Mouse (Mus musculus): ENCODE data around the gene Dnah6. TPM values are rescaled to one million over a fixed set of nuclear protein-coding genes. Genes with fewer than 3 reads are reported as not detected.
A peak's percentile ranks its signal among the peaks of the same experiment; 100 is the strongest.

Gene Dnah6
- polyA plus RNA-seq, 1 experiment from 2014 or later = 0.14 TPM

DNA sequence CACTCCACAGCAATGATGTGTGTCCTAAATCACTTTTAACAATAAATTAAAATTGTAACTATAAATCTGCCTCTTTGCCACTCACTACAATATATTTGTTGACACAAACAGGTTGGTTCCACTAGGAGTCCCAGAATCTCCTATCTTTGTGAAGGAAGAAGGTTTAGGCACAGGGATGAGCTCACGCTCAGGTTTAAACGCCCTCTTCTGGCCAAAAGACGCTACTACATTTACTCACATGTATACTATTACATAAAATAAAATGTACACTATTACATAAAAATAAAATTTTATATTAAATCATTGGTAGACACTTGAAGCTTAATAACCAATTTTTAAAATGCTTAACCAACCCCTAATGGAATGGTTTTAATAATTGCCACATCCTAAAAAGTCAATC lies 201.4 kb downstream of the Dnah6 start:
- no peaks in the 10 kb centered on the region for H3K4me1 ChIP-seq (ENCODE audit: control insufficient read depth, insufficient read depth, low read length)
- 5% methylated on average over 3 of the region's 3 CpGs for WGBS
- peak; percentile 63 for DNase-seq
- no peak overlapping the region for H3K27ac ChIP-seq (replicated peaks; ENCODE audit: low read depth, low read length)
- no peaks in the 10 kb centered on the region for H3K9me3 ChIP-seq (ENCODE audit: control insufficient read depth, low read length)
- H3K9ac ChIP-seq (replicated peaks; ENCODE audit: low read length) = no peak overlapping the region
- no peak overlapping the region for H3K4me2 ChIP-seq (ENCODE audit: low read length)
- no peaks in the 10 kb centered on the region for H3K36me3 ChIP-seq (ENCODE audit: control insufficient read depth, insufficient read depth, low read length)
- H3K27me3 ChIP-seq (ENCODE audit: control insufficient read depth, insufficient read depth, low read length) = no peaks in the 10 kb centered on the region
- no peak for ATAC-seq (ENCODE audit: low FRiP score, low TSS enrichment)
- H3K4me3 ChIP-seq (replicated peaks; ENCODE audit: low read depth, low read length) = no peak overlapping the region

DNA sequence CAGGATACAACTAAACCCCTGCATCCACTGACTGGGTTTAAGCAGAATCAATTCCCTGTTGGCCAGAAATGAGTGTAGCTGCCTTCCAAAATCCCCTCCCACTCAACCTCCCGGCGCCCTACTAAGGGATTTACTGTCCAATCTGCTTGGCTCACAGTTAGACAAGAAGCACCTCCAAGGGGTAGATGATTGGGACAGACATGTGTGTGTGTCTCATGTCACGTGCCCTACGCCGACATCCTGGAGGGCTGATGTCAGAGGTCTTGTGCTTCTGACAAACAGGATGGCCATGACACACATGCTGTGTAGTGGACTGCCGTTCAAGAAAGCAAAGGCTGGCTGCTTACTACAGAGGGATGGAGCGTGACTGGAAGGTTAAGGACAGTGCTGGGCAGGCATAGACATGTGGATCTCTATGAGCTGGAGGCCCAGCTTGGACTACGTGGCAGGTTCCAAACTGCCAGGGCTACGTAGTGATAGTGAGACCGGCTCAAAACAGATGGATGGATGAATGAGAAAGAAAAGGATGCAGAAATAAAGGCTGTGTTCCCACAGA lies 202.6 kb downstream of the Dnah6 start:
- Histone ChIP-seq H3K9me3 (ENCODE audit: control insufficient read depth, low read length) (no peaks in the 10 kb centered on the region), H3K27me3 (ENCODE audit: control insufficient read depth, insufficient read depth, low read length) (no peaks in the 10 kb centered on the region), H3K36me3 (ENCODE audit: control insufficient read depth, insufficient read depth, low read length) (no peaks in the 10 kb centered on the region), H3K27ac (replicated peaks; ENCODE audit: low read depth, low read length) (no peak overlapping the region), H3K4me3 (replicated peaks; ENCODE audit: low read depth, low read length) (no peak overlapping the region), H3K4me1 (ENCODE audit: control insufficient read depth, insufficient read depth, low read length) (no peaks in the 10 kb centered on the region), H3K9ac (replicated peaks; ENCODE audit: low read length) (no peak overlapping the region), H3K4me2 (ENCODE audit: low read length) (no peak overlapping the region)
- ATAC-seq (ENCODE audit: low FRiP score, low TSS enrichment) (no peak), DNase-seq (no peak)
- 85% methylated on average over 10 of the region's 10 CpGs for WGBS

GRCm38 (mm10) chr6:73014317-73015160 lies 206.9 kb downstream of the Dnah6 start:
- Histone ChIP-seq H3K4me3 (replicated peaks; ENCODE audit: low read depth, low read length) (no peak overlapping the region), H3K4me2 (ENCODE audit: low read length) (no peak overlapping the region), H3K9ac (replicated peaks; ENCODE audit: low read length) (no peak overlapping the region), H3K36me3 (ENCODE audit: control insufficient read depth, insufficient read depth, low read length) (no peaks in the 10 kb centered on the region), H3K4me1 (ENCODE audit: control insufficient read depth, insufficient read depth, low read length) (no peaks in the 10 kb centered on the region), H3K9me3 (ENCODE audit: control insufficient read depth, low read length) (no peaks in the 10 kb centered on the region), H3K27me3 (ENCODE audit: control insufficient read depth, insufficient read depth, low read length) (no peaks in the 10 kb centered on the region), H3K27ac (replicated peaks; ENCODE audit: low read depth, low read length) (no peak overlapping the region)
- WGBS = 42% methylated on average over 13 of the region's 13 CpGs
- ATAC-seq (ENCODE audit: low FRiP score, low TSS enrichment) = no peak
- no peak for DNase-seq

GRCm38 (mm10) chr6:73012931-73013330 lies 208.5 kb downstream of the Dnah6 start:
- Histone ChIP-seq H3K4me1 (ENCODE audit: control insufficient read depth, insufficient read depth, low read length) (no peaks in the 10 kb centered on the region), H3K9me3 (ENCODE audit: control insufficient read depth, low read length) (no peaks in the 10 kb centered on the region), H3K27ac (replicated peaks; ENCODE audit: low read depth, low read length) (no peak overlapping the region), H3K9ac (replicated peaks; ENCODE audit: low read length) (no peak overlapping the region), H3K4me2 (ENCODE audit: low read length) (no peak overlapping the region), H3K4me3 (replicated peaks; ENCODE audit: low read depth, low read length) (no peak overlapping the region), H3K27me3 (ENCODE audit: control insufficient read depth, insufficient read depth, low read length) (no peaks in the 10 kb centered on the region), H3K36me3 (ENCODE audit: control insufficient read depth, insufficient read depth, low read length) (no peaks in the 10 kb centered on the region)
- WGBS = 96% methylated on average over 8 of the region's 8 CpGs
- no peak for DNase-seq
- ATAC-seq (ENCODE audit: low FRiP score, low TSS enrichment) = no peak

GRCm38 (mm10) chr6:73011827-73012226 lies 209.6 kb downstream of the Dnah6 start:
- no peaks in the 10 kb centered on the region for H3K4me1 ChIP-seq (ENCODE audit: control insufficient read depth, insufficient read depth, low read length)

DNA sequence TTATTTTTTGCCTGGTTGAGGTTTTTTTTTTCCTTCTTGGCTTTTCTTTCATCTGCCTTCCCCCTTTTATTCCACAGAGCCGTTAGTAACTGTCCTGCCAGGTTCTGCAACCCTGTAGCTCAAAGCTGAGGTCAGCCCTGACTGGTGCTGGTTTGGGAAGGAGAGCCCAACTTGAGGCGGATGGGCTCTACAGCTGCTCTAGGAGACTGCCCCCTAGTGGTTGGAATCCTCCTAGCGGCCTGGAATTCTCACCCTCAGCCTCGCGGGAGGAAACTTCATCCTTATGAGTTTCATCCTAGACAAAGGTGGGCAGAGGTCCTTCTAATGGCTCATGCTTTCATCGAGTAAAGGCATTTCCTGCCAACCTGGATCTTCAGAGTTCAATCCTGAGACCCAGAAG lies 211.4 kb downstream of the Dnah6 start:
- Histone ChIP-seq H3K4me3 (replicated peaks; ENCODE audit: low read depth, low read length) (no peak overlapping the region), H3K9me3 (ENCODE audit: control insufficient read depth, low read length) (no peaks in the 10 kb centered on the region), H3K9ac (replicated peaks; ENCODE audit: low read length) (no peak overlapping the region), H3K4me2 (ENCODE audit: low read length) (no peak overlapping the region), H3K27ac (replicated peaks; ENCODE audit: low read depth, low read length) (no peak overlapping the region), H3K36me3 (ENCODE audit: control insufficient read depth, insufficient read depth, low read length) (no peaks in the 10 kb centered on the region), H3K4me1 (ENCODE audit: control insufficient read depth, insufficient read depth, low read length) (no peaks in the 10 kb centered on the region), H3K27me3 (ENCODE audit: control insufficient read depth, insufficient read depth, low read length) (no peaks in the 10 kb centered on the region)
- ATAC-seq (ENCODE audit: low FRiP score, low TSS enrichment) = no peak
- peak; percentile 36 for DNase-seq
- 42% methylated on average over 6 of the region's 6 CpGs for WGBS

More at GRCm38 (mm10) chr6:73011827-73012226, 209.6 kb downstream of the Dnah6 start:
- peak; percentile 25 for DNase-seq
- no peak overlapping the region for H3K9ac ChIP-seq (replicated peaks; ENCODE audit: low read length)
- no peaks in the 10 kb centered on the region for H3K36me3 ChIP-seq (ENCODE audit: control insufficient read depth, insufficient read depth, low read length)
- H3K9me3 ChIP-seq (ENCODE audit: control insufficient read depth, low read length) = no peaks in the 10 kb centered on the region
- H3K27me3 ChIP-seq (ENCODE audit: control insufficient read depth, insufficient read depth, low read length) = no peaks in the 10 kb centered on the region
- H3K4me2 ChIP-seq (ENCODE audit: low read length) = no peak overlapping the region
- no peak overlapping the region for H3K27ac ChIP-seq (replicated peaks; ENCODE audit: low read depth, low read length)
- no peak for ATAC-seq (ENCODE audit: low FRiP score, low TSS enrichment)
- WGBS = 77% methylated on average over 6 of the region's 6 CpGs
- H3K4me3 ChIP-seq (replicated peaks; ENCODE audit: low read depth, low read length) = no peak overlapping the region

- no peak overlapping the region for H3K4me2 ChIP-seq (ENCODE audit: low read length)
- no peak for ATAC-seq (ENCODE audit: low FRiP score, low TSS enrichment)
- H3K27ac ChIP-seq (replicated peaks; ENCODE audit: low read depth, low read length) = no peak overlapping the region
- H3K4me3 ChIP-seq (replicated peaks; ENCODE audit: low read depth, low read length) = no peak overlapping the region
- 91% methylated on average over 5 of the region's 5 CpGs for WGBS
- DNase-seq = no peak
- no peaks in the 10 kb centered on the region for H3K36me3 ChIP-seq (ENCODE audit: control insufficient read depth, insufficient read depth, low read length)
- no peaks in the 10 kb centered on the region for H3K27me3 ChIP-seq (ENCODE audit: control insufficient read depth, insufficient read depth, low read length)
- no peaks in the 10 kb centered on the region for H3K9me3 ChIP-seq (ENCODE audit: control insufficient read depth, low read length)
- H3K4me1 ChIP-seq (ENCODE audit: control insufficient read depth, insufficient read depth, low read length) = no peaks in the 10 kb centered on the region
- H3K9ac ChIP-seq (replicated peaks; ENCODE audit: low read length) = no peak overlapping the region
These were observed 217.8 kb downstream of the Dnah6 start for GRCm38 (mm10) chr6:73003601-73004000.

- H3K9me3 ChIP-seq (ENCODE audit: control insufficient read depth, low read length) = no peaks in the 10 kb centered on the region
- H3K36me3 ChIP-seq (ENCODE audit: control insufficient read depth, insufficient read depth, low read length) = no peaks in the 10 kb centered on the region
- no peak overlapping the region for H3K9ac ChIP-seq (replicated peaks; ENCODE audit: low read length)
- H3K27ac ChIP-seq (replicated peaks; ENCODE audit: low read depth, low read length) = no peak overlapping the region
- ATAC-seq (ENCODE audit: low FRiP score, low TSS enrichment) = no peak
- no peak for DNase-seq
- H3K4me2 ChIP-seq (ENCODE audit: low read length) = no peak overlapping the region
- H3K27me3 ChIP-seq (ENCODE audit: control insufficient read depth, insufficient read depth, low read length) = no peaks in the 10 kb centered on the region
- H3K4me1 ChIP-seq (ENCODE audit: control insufficient read depth, insufficient read depth, low read length) = no peaks in the 10 kb centered on the region
- H3K4me3 ChIP-seq (replicated peaks; ENCODE audit: low read depth, low read length) = no peak overlapping the region
- WGBS = 27% methylated on average over 1 of the region's 1 CpGs
These were observed 219.1 kb downstream of the Dnah6 start for GRCm38 (mm10) chr6:73002391-73002790.

GRCm38 (mm10) chr6:72998809-72999208 lies 222.6 kb downstream of the Dnah6 start:
- Histone ChIP-seq H3K27me3 (ENCODE audit: control insufficient read depth, insufficient read depth, low read length) (no peaks in the 10 kb centered on the region), H3K4me2 (ENCODE audit: low read length) (no peak overlapping the region), H3K9ac (replicated peaks; ENCODE audit: low read length) (no peak overlapping the region), H3K4me1 (ENCODE audit: control insufficient read depth, insufficient read depth, low read length) (no peaks in the 10 kb centered on the region), H3K27ac (replicated peaks; ENCODE audit: low read depth, low read length) (no peak overlapping the region), H3K36me3 (ENCODE audit: control insufficient read depth, insufficient read depth, low read length) (no peaks in the 10 kb centered on the region), H3K4me3 (replicated peaks; ENCODE audit: low read depth, low read length) (no peak overlapping the region), H3K9me3 (ENCODE audit: control insufficient read depth, low read length) (no peaks in the 10 kb centered on the region)
- ATAC-seq (ENCODE audit: low FRiP score, low TSS enrichment) (no peak), DNase-seq (no peak)
- 95% methylated on average over 1 of the region's 1 CpGs for WGBS

All from midbrain, embryonic 14.5 days (tissue).